Comparison of ENCODE assay signal across 14 mouse cellular contexts in the genomic region with DNA sequence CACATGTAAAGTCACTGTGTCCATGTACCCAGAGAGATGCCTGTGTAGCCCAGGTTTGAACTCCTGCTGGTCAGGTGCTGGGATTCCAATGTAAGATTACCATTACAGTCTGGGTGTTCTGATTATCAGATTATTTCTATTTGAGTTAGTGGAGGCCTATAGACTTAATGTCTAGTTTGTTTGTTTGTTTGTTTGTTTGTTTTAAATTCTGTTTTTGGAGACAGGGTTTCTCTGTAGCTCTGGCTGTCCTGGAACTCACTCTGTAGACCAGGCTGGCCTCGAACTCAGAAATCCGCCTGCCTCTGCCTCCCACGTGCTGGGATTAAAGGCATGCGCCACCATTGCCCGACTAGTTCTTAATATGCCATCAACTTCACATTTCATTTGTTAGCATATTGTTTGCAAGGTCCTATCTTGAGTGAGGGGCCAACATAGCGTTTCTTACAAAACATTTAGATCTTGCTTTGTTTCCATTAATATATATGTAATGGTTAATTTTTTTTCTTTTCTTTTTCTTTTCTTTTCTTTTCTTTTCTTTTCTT. TPM values are rescaled to one million over a fixed set of nuclear protein-coding genes. Genes with fewer than 3 reads are reported as not detected.
A peak's percentile ranks its signal among the peaks of the same experiment; 100 is the strongest.
DNase-seq lines count a peak whose midpoint lies in the region; ATAC-seq and TF ChIP-seq lines count a peak whose summit lies in the region.
"Had no signal": no experiment of that assay in that cellular context is flagged by ENCODE, and none has a peak within 500 bp of the region (broad histone marks: within the 10 kb centered on the region; RNA-seq: fewer than 3 reads in every experiment).

No protein-coding gene starts in this region.

- H3K27ac ChIP-seq in forebrain, embryonic 13.5 days: no peak overlapping the region
- H3K27ac ChIP-seq in forebrain, embryonic 16.5 days (ENCODE audit: low read length): no peak overlapping the region
- H3K27ac ChIP-seq in lung, embryonic 14.5 days (ENCODE audit: low read depth): no peak overlapping the region
- H3K27ac ChIP-seq in embryonic facial prominence, embryonic 10.5 days (replicated peaks): no peak overlapping the region
- peak overlapping the region; percentile 96; the same call in 1 of the 2 replicates for H3K27ac ChIP-seq in liver, embryonic 15.5 days (replicated peaks)
- H3K27ac ChIP-seq: hindbrain, embryonic 12.5 days had no signal

- H3K4me3 ChIP-seq in forebrain, embryonic 13.5 days: no peak overlapping the region
- no peak overlapping the region for H3K4me3 ChIP-seq in forebrain, embryonic 16.5 days (replicated peaks; ENCODE audit: low read length)
- H3K4me3 ChIP-seq in lung, embryonic 14.5 days (ENCODE audit: low read depth, low read length): peak overlapping the region; percentile 100; the same call in 1 of the 2 replicates
- peak overlapping the region; percentile 100 for H3K4me3 ChIP-seq in embryonic facial prominence, embryonic 10.5 days
- H3K4me3 ChIP-seq in liver, embryonic 15.5 days (replicated peaks): peak overlapping the region; percentile 88
- H3K4me3 ChIP-seq: hindbrain, embryonic 12.5 days had no signal

- H3K9me3 ChIP-seq in forebrain, embryonic 13.5 days (replicated peaks): no peaks in the 10 kb centered on the region
- no peaks in the 10 kb centered on the region for H3K9me3 ChIP-seq in forebrain, embryonic 16.5 days (ENCODE audit: control insufficient read depth, low read length)
- no peaks in the 10 kb centered on the region for H3K9me3 ChIP-seq in lung, embryonic 14.5 days (ENCODE audit: low read depth, low read length)
- H3K9me3 ChIP-seq in embryonic facial prominence, embryonic 10.5 days: no peaks in the 10 kb centered on the region
- H3K9me3 ChIP-seq in liver, embryonic 15.5 days (replicated peaks): no peaks in the 10 kb centered on the region
- H3K9me3 ChIP-seq: hindbrain, embryonic 12.5 days had no signal

- H3K36me3 ChIP-seq in forebrain, embryonic 13.5 days (ENCODE audit: poor library complexity, severe bottlenecking): no peaks in the 10 kb centered on the region
- H3K36me3 ChIP-seq in forebrain, embryonic 16.5 days (ENCODE audit: control insufficient read depth, insufficient read depth): no peaks in the 10 kb centered on the region
- H3K36me3 ChIP-seq in lung, embryonic 14.5 days (ENCODE audit: insufficient read depth): no peaks in the 10 kb centered on the region
- no peaks in the 10 kb centered on the region for H3K36me3 ChIP-seq in embryonic facial prominence, embryonic 10.5 days (replicated peaks)
- H3K36me3 ChIP-seq in liver, embryonic 15.5 days (replicated peaks): no peaks in the 10 kb centered on the region
- H3K36me3 ChIP-seq: hindbrain, embryonic 12.5 days had no signal

- no peak for DNase-seq in lung, embryonic 14.5 days
- DNase-seq in lung, adult 18-20 months: no peak
- DNase-seq in embryonic facial prominence, embryonic 10.5 days (ENCODE audit: low spot score): no peak
- no peak for DNase-seq in frontal cortex, adult 2 months (ENCODE audit: extremely low spot score in 1 of 2, low spot score in 1 of 2)
- no peak for DNase-seq in right cerebral cortex, postnatal 10 days (ENCODE audit: low spot score in 2 of 2)
- DNase-seq: B cell, adult 2 months; cerebellum, adult 18-20 months; gastrocnemius, postnatal 10 days; kidney, postnatal 25 days had no signal

- no peaks in the 10 kb centered on the region for H3K27me3 ChIP-seq in forebrain, embryonic 13.5 days
- no peaks in the 10 kb centered on the region for H3K27me3 ChIP-seq in forebrain, embryonic 16.5 days (replicated peaks; ENCODE audit: control insufficient read depth, insufficient read depth, low read length)
- no peaks in the 10 kb centered on the region for H3K27me3 ChIP-seq in lung, embryonic 14.5 days (ENCODE audit: insufficient read depth, low read length)
- H3K27me3 ChIP-seq in embryonic facial prominence, embryonic 10.5 days (replicated peaks; ENCODE audit: low read depth, poor library complexity, severe bottlenecking): no peaks in the 10 kb centered on the region
- no peaks in the 10 kb centered on the region for H3K27me3 ChIP-seq in liver, embryonic 15.5 days
- H3K27me3 ChIP-seq: hindbrain, embryonic 12.5 days had no signal

- no peak for ATAC-seq in forebrain, embryonic 13.5 days
- ATAC-seq in forebrain, embryonic 16.5 days: no peak
- ATAC-seq in lung, embryonic 14.5 days (ENCODE audit: insufficient read depth): no peak
- no peak for ATAC-seq in liver, embryonic 15.5 days (ENCODE audit: insufficient read depth)
- ATAC-seq: lung, postnatal 0 days had no signal

- H3K4me2 ChIP-seq in forebrain, embryonic 13.5 days: peak overlapping the region; percentile 6; the same call in 1 of the 2 replicates
- H3K4me2 ChIP-seq in forebrain, embryonic 16.5 days (ENCODE audit: low read length): no peak overlapping the region
- H3K4me2 ChIP-seq in lung, embryonic 14.5 days: peak overlapping the region; percentile 84
- peak overlapping the region; percentile 98 for H3K4me2 ChIP-seq in liver, embryonic 15.5 days

- H3K4me1 ChIP-seq in forebrain, embryonic 13.5 days: peaks cover 32% of the 10 kb centered on the region
- H3K4me1 ChIP-seq in forebrain, embryonic 16.5 days (replicated peaks; ENCODE audit: control insufficient read depth, insufficient read depth, low read length): peaks cover 23% of the 10 kb centered on the region
- H3K4me1 ChIP-seq in lung, embryonic 14.5 days (ENCODE audit: insufficient read depth): peaks cover 8% of the 10 kb centered on the region; the same call in 1 of the 2 replicates
- peaks cover 30% of the 10 kb centered on the region for H3K4me1 ChIP-seq in embryonic facial prominence, embryonic 10.5 days
- peaks cover 60% of the 10 kb centered on the region for H3K4me1 ChIP-seq in liver, embryonic 15.5 days (replicated peaks)

- H3K9ac ChIP-seq in forebrain, embryonic 13.5 days: no peak overlapping the region
- H3K9ac ChIP-seq in forebrain, embryonic 16.5 days (replicated peaks; ENCODE audit: low read depth, low read length): no peak overlapping the region
- H3K9ac ChIP-seq in lung, embryonic 14.5 days: no peak overlapping the region
- H3K9ac ChIP-seq in liver, embryonic 15.5 days: peak overlapping the region; percentile 89
- H3K9ac ChIP-seq: hindbrain, embryonic 12.5 days had no signal

- no peak for TF ChIP-seq CTCF in lung, embryonic 14.5 days (IDR thresholded peaks at IDR 0.05; ENCODE audit: low read depth)

- WGBS in forebrain, embryonic 13.5 days: 92% methylated on average over 6 of the region's 6 CpGs
- 84% methylated on average over 6 of the region's 6 CpGs for WGBS in forebrain, embryonic 16.5 days
- 72% methylated on average over 6 of the region's 6 CpGs for WGBS in lung, embryonic 14.5 days
- 84% methylated on average over 6 of the region's 6 CpGs for WGBS in embryonic facial prominence, embryonic 10.5 days
- 39% methylated on average over 6 of the region's 6 CpGs for WGBS in liver, embryonic 15.5 days (ENCODE audit: insufficient replicate concordance)

RNA-seq across cellular contexts. Expression of a gene that starts 10.1 kb away (rescaled TPM):
- 514 and 545 TPM in 2 replicates for polyA plus RNA-seq in forebrain, embryonic 13.5 days (2015; fragmentation: Nextera tagmentation; extraction: Ambion mirVana)
- polyA plus RNA-seq in forebrain, embryonic 16.5 days (2015; fragmentation: Nextera tagmentation; extraction: Ambion mirVana): 366 and 411 TPM in 2 replicates
- 803 and 809 TPM in 2 replicates for polyA plus RNA-seq in lung, embryonic 14.5 days (2014; fragmentation: Nextera tagmentation; extraction: Ambion mirVana)
- polyA plus RNA-seq in embryonic facial prominence, embryonic 10.5 days (2016; fragmentation: Nextera tagmentation; extraction: Ambion mirVana): 874 and 878 TPM in 2 replicates
- 476 and 487 TPM in 2 replicates for polyA plus RNA-seq in liver, embryonic 15.5 days (2015; fragmentation: Nextera tagmentation; extraction: Ambion mirVana)
- polyA plus RNA-seq in frontal cortex, adult 2 months (2012; rRNA removed): 121 and 126 TPM in 2 replicates

RNA-seq across cellular contexts. Expression of a gene that starts 27.3 kb away (rescaled TPM):
- 3.0 and 4.1 TPM in 2 replicates for polyA plus RNA-seq in forebrain, embryonic 13.5 days (2015; fragmentation: Nextera tagmentation; extraction: Ambion mirVana)
- polyA plus RNA-seq in forebrain, embryonic 16.5 days (2015; fragmentation: Nextera tagmentation; extraction: Ambion mirVana): 1.5 and 3.5 TPM in 2 replicates
- polyA plus RNA-seq in lung, embryonic 14.5 days (2014; fragmentation: Nextera tagmentation; extraction: Ambion mirVana): 3.6 and 3.9 TPM in 2 replicates
- polyA plus RNA-seq in embryonic facial prominence, embryonic 10.5 days (2016; fragmentation: Nextera tagmentation; extraction: Ambion mirVana): 2.5 and 3.8 TPM in 2 replicates
- polyA plus RNA-seq in liver, embryonic 15.5 days (2015; fragmentation: Nextera tagmentation; extraction: Ambion mirVana): 0.36 and 0.47 TPM in 2 replicates
- 0.08 TPM in 1 of 2 replicates, not detected in the other for polyA plus RNA-seq in frontal cortex, adult 2 months (2012; rRNA removed)

RNA-seq across cellular contexts. Expression of a gene that starts 48.3 kb away (rescaled TPM):
- 15.1 and 17.1 TPM in 2 replicates for polyA plus RNA-seq in forebrain, embryonic 13.5 days (2015; fragmentation: Nextera tagmentation; extraction: Ambion mirVana)
- 18.0 and 18.5 TPM in 2 replicates for polyA plus RNA-seq in forebrain, embryonic 16.5 days (2015; fragmentation: Nextera tagmentation; extraction: Ambion mirVana)
- 9.3 and 12.3 TPM in 2 replicates for polyA plus RNA-seq in lung, embryonic 14.5 days (2014; fragmentation: Nextera tagmentation; extraction: Ambion mirVana)
- 13.1 and 13.6 TPM in 2 replicates for polyA plus RNA-seq in embryonic facial prominence, embryonic 10.5 days (2016; fragmentation: Nextera tagmentation; extraction: Ambion mirVana)
- polyA plus RNA-seq in liver, embryonic 15.5 days (2015; fragmentation: Nextera tagmentation; extraction: Ambion mirVana): 2.0 and 2.4 TPM in 2 replicates
- 24.3 and 26.8 TPM in 2 replicates for polyA plus RNA-seq in frontal cortex, adult 2 months (2012; rRNA removed)

Comparison
In these comparisons a context has a peak if more than half of its experiments do, and no peak if none do; other contexts are left out.
1. H3K4me3 ChIP-seq: peak in lung, embryonic 14.5 days (single experiment), embryonic facial prominence, embryonic 10.5 days (single experiment) and liver, embryonic 15.5 days (single experiment); none in forebrain, embryonic 13.5 days (single experiment) and forebrain, embryonic 16.5 days (single experiment).